Mouse (Mus musculus) embryonic fibroblast, embryonic 13.5 days (primary cell): ENCODE measurements around the gene Camta1. TPM values are rescaled to one million over a fixed set of nuclear protein-coding genes. Genes with fewer than 3 reads are reported as not detected.

ENCODE experiments used
- H3K27ac ChIP-seq: 2 replicates; pipeline ENCODE4 v1.5.1; 2012; ENCODE audit warnings: low read length, control low read depth, inconsistent platforms; ENCODE audit not compliant: insufficient read depth
- H3K4me1 ChIP-seq: 2 replicates; pipeline ENCODE4 v1.6.1; 2011; ENCODE audit warnings: low read length; ENCODE audit not compliant: control insufficient read depth, insufficient read depth
- H3K4me3 ChIP-seq: 2 replicates; pipeline ENCODE4 v1.5.1; 2011; ENCODE audit warnings: mild to moderate bottlenecking, control low read depth, low read length; ENCODE audit not compliant: insufficient read depth
- CTCF ChIP-seq: IDR thresholded peaks from 2 replicates; pipeline ENCODE4 v1.5.1; 2011; ENCODE audit warnings: mild to moderate bottlenecking, control low read depth, low read length, moderate library complexity, borderline replicate concordance; ENCODE audit not compliant: insufficient read depth
- POLR2A ChIP-seq: IDR thresholded peaks from 2 replicates; pipeline ENCODE4 v1.6.1; 2011; ENCODE audit warnings: low read depth, mild to moderate bottlenecking, control low read depth, low read length, moderate library complexity
- polyA plus RNA-seq: library from polyadenylated mRNA; stranded (reverse); fragments of >200 nt; gene quantifications from 2 replicates; pipeline ENCODE4 v1.2.4, GENCODE M21; 2011; ENCODE audit warnings: low read depth; ENCODE audit not compliant: missing spikeins, insufficient read length

The Camta1 gene
- polyA plus RNA-seq, 1 experiment, result 53.4 TPM

- TF ChIP-seq CTCF, result no peak
- TF ChIP-seq POLR2A, result no peak
- no peak overlapping the region for H3K4me3 ChIP-seq
- H3K27ac ChIP-seq, result no peak overlapping the region
- H3K4me1 ChIP-seq, result no peaks in the 10 kb centered on the region
Measured at GRCm38 (mm10) chr4:151492786-151493185, 368.9 kb downstream of the Camta1 start.

GRCm38 (mm10) chr4:151483977-151484313 lies 377.7 kb downstream of the Camta1 start:
- H3K27ac ChIP-seq, result no peak overlapping the region
- no peaks in the 10 kb centered on the region for H3K4me1 ChIP-seq
- H3K4me3 ChIP-seq, result no peak overlapping the region
- TF ChIP-seq CTCF (no peak), POLR2A (no peak)

GRCm38 (mm10) chr4:151483299-151483976 lies 378.2 kb downstream of the Camta1 start:
- no peak for TF ChIP-seq POLR2A
- TF ChIP-seq CTCF, result peak; percentile 80; the same call in 1 of the 2 replicates
- no peak overlapping the region for H3K27ac ChIP-seq
- H3K4me1 ChIP-seq, result no peaks in the 10 kb centered on the region
- no peak overlapping the region for H3K4me3 ChIP-seq

- no peak overlapping the region for H3K27ac ChIP-seq
- TF ChIP-seq CTCF (no peak), POLR2A (no peak)
- H3K4me1 ChIP-seq, result no peaks in the 10 kb centered on the region
- no peak overlapping the region for H3K4me3 ChIP-seq
Measured at GRCm38 (mm10) chr4:151480928-151481327, 380.7 kb downstream of the Camta1 start.

GRCm38 (mm10) chr4:151477950-151478349 lies 383.7 kb downstream of the Camta1 start:
- TF ChIP-seq CTCF (no peak), POLR2A (no peak)
- Histone ChIP-seq H3K4me3 (no peak overlapping the region), H3K27ac (no peak overlapping the region), H3K4me1 (0 out of 2 replicates have a peak, but pooled peaks cover 4% of the 10 kb centered on the region)

GRCm38 (mm10) chr4:151474895-151475470 lies 386.7 kb downstream of the Camta1 start:
- H3K4me3 ChIP-seq, result no peak overlapping the region
- no peak overlapping the region for H3K27ac ChIP-seq
- 0 out of 2 replicates have a peak, but pooled peaks cover 4% of the 10 kb centered on the region for H3K4me1 ChIP-seq
- TF ChIP-seq POLR2A, result no peak
- no peak for TF ChIP-seq CTCF

- 0 out of 2 replicates have a peak, but pooled peaks cover 4% of the 10 kb centered on the region for H3K4me1 ChIP-seq
- H3K4me3 ChIP-seq, result no peak overlapping the region
- H3K27ac ChIP-seq, result no peak overlapping the region
- TF ChIP-seq POLR2A (no peak), CTCF (no peak)
Measured at GRCm38 (mm10) chr4:151471886-151472285, 389.8 kb downstream of the Camta1 start.

GRCm38 (mm10) chr4:151468381-151468780 lies 393.3 kb downstream of the Camta1 start:
- Histone ChIP-seq H3K4me3 (no peak overlapping the region), H3K4me1 (no peaks in the 10 kb centered on the region), H3K27ac (no peak overlapping the region)
- TF ChIP-seq CTCF (no peak), POLR2A (no peak)

- H3K4me1 ChIP-seq, result no peaks in the 10 kb centered on the region
- H3K27ac ChIP-seq, result no peak overlapping the region
- no peak for TF ChIP-seq CTCF
- TF ChIP-seq POLR2A, result no peak
- no peak overlapping the region for H3K4me3 ChIP-seq
Measured at GRCm38 (mm10) chr4:151458686-151459085, 403.0 kb downstream of the Camta1 start.

- no peaks in the 10 kb centered on the region for H3K4me1 ChIP-seq
- TF ChIP-seq POLR2A (no peak), CTCF (no peak)
- no peak overlapping the region for H3K4me3 ChIP-seq
- no peak overlapping the region for H3K27ac ChIP-seq
Measured at GRCm38 (mm10) chr4:151454611-151455010, 407.1 kb downstream of the Camta1 start.
